Mouse (Mus musculus) liver, postnatal 0 days (tissue): ENCODE data around the gene Lrrc28. TPM values are rescaled to one million over a fixed set of nuclear protein-coding genes. Genes with fewer than 3 reads are reported as not detected.

Source experiments
- ATAC-seq: fragments of 200-750 bp; cut with Nextera tagmentation; 2 replicates; pipeline ENCODE4 v1.8.0; 2017; ENCODE audit warnings: mild to moderate bottlenecking, moderate library complexity
- DNase-seq: peaks from one replicate; pipeline ENCODE4 v3.0.0-alpha.2; 2016
- H3K27ac ChIP-seq: fragments of 300-500 bp; sonication (generic); 2 replicates; pipeline ENCODE4 v1.5.1; 2014; ENCODE audit warnings: antibody characterized with exemption, moderate library complexity, mild to moderate bottlenecking, low read depth
- H3K27me3 ChIP-seq: fragments of 300-500 bp; sonication (generic); 2 replicates; pipeline ENCODE4 v1.6.1; 2014; ENCODE audit warnings: low read length, control low read depth, mixed read lengths; ENCODE audit not compliant: insufficient read depth
- H3K36me3 ChIP-seq: fragments of 300-500 bp; sonication (generic); replicated peaks from 2 replicates; pipeline ENCODE4 v1.6.1; 2014; ENCODE audit warnings: mild to moderate bottlenecking, control low read depth, low read length, moderate library complexity, mixed read lengths; ENCODE audit not compliant: insufficient read depth
- H3K4me1 ChIP-seq: fragments of 300-500 bp; sonication (generic); 2 replicates; pipeline ENCODE4 v1.6.1; 2014; ENCODE audit warnings: antibody characterized with exemption, mild to moderate bottlenecking, control low read depth; ENCODE audit not compliant: insufficient read depth
- H3K4me2 ChIP-seq: fragments of 300-500 bp; sonication (generic); 2 replicates; pipeline ENCODE4 v1.6.1; 2014; ENCODE audit warnings: low read depth, mild to moderate bottlenecking, low read length, moderate library complexity, mixed read lengths
- H3K4me3 ChIP-seq: fragments of 300-500 bp; sonication (generic); 2 replicates; pipeline ENCODE4 v1.5.1; 2014; ENCODE audit warnings: low read depth, low read length
- H3K9ac ChIP-seq: fragments of 300-500 bp; sonication (generic); replicated peaks from 2 replicates; pipeline ENCODE4 v1.6.1; 2014; ENCODE audit warnings: mild to moderate bottlenecking, moderate library complexity
- H3K9me3 ChIP-seq: fragments of 300-500 bp; sonication (generic); 2 replicates; pipeline ENCODE4 v1.6.1; 2016; ENCODE audit warnings: mild to moderate bottlenecking, control low read depth, low read length, mixed read lengths
- CTCF ChIP-seq: sonication (generic); IDR thresholded peaks from 2 replicates; pipeline ENCODE4 v1.5.1; 2016; ENCODE audit warnings: antibody characterized with exemption, low read depth
- EP300 ChIP-seq: IDR thresholded peaks from 2 replicates; pipeline ENCODE4 v1.6.1; 2016; ENCODE audit warnings: antibody characterized with exemption, low read depth, mild to moderate bottlenecking
- WGBS: fragments of 180-500 bp; shearing (Covaris S2); extraction: QIAGEN DNeasy Blood & Tissue Kit; methylation state at CpG from one replicate; pipeline ENCODE4 v1.1.7; 2014; ENCODE audit not compliant: insufficient replicate concordance; 5-methylcytosine and 5-hydroxymethylcytosine counted together
- polyA plus RNA-seq: library from polyadenylated mRNA; unstranded; fragments of >200 nt; fragmentation: Nextera tagmentation; extraction: Ambion mirVana; gene quantifications from 2 replicates; pipeline ENCODE4 v1.2.1, GENCODE M21; 2015

The Lrrc28 gene
- polyA plus RNA-seq, 1 experiment from 2014 or later: 12.6 TPM

DNA sequence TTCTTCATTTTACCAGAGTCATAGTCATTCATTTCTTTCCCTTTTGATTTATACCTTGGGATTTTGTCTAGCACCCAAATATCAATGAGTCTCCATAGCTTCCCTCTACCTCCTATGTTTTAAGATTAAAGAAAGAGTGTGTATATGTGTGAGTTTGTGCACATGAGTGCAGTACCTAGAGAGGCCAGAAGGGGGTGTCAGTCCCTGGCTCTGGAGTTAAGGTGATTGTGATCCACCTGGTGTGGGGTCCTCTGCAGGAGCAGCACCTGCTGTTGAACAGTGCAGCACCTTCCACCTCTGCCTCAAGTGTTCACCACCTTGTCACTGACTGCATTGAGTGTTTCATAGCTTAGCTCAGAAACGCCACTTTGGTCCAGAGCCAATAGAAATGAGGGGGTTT lies 25.9 kb upstream of the Lrrc28 start:
- Histone ChIP-seq H3K9ac (no peak overlapping the region), H3K27me3 (no peaks in the 10 kb centered on the region), H3K27ac (no peak overlapping the region), H3K4me3 (no peak overlapping the region), H3K9me3 (no peaks in the 10 kb centered on the region), H3K4me1 (no peaks in the 10 kb centered on the region), H3K36me3 (peaks cover 4% of the 10 kb centered on the region; the same call in 1 of the 2 replicates), H3K4me2 (no peak overlapping the region)
- DNase-seq (no peak), ATAC-seq (no peak)
- TF ChIP-seq CTCF (peak; percentile 45), EP300 (no peak)
- 92% methylated on average over 1 of the region's 1 CpGs for WGBS

DNA sequence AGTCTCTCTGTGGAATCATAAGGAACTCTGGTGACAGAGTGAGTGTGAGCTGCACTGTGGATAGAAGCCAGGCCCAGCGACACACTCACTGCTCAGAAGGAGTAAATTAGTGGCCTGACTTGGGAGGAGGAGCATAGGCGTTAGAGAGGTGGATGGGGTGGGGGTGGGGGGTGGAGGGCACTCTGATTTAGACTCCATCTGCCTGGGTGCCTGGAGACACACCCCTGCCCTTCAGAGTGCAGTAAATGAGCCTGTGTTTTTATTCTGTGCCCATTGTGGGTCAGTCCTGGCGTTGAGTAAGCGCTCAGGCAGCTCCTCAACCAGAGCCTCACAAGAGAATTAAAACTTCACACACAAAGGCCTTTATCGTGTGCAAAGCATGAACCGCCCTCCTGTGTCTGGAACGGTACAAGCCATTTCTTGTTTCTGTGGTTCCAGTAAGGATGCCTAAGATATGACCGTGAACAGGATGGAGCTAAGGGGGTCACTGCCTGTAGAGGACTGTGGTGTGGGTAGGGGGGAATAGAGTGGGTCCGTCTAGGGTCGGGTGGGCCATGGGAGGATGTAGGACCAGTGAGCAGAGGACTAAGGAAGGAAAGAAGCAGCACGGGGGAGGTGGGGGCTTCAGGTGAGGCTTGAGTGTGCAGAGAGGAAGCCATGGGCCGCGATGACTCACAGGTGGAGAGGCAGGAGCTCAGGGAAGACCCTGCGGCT lies 19.1 kb upstream of the Lrrc28 start:
- Histone ChIP-seq H3K4me2 (no peak overlapping the region), H3K9me3 (no peaks in the 10 kb centered on the region), H3K36me3 (0 out of 2 replicates have a peak, but pooled peaks cover 2% of the 10 kb centered on the region), H3K27ac (no peak overlapping the region), H3K4me3 (no peak overlapping the region), H3K9ac (no peak overlapping the region), H3K27me3 (no peaks in the 10 kb centered on the region), H3K4me1 (peaks cover 4% of the 10 kb centered on the region; the same call in 1 of the 2 replicates)
- WGBS: 82% methylated on average over 14 of the region's 14 CpGs
- ATAC-seq (no peak), DNase-seq (no peak)
- TF ChIP-seq CTCF: no peak
- no peak for TF ChIP-seq EP300

DNA sequence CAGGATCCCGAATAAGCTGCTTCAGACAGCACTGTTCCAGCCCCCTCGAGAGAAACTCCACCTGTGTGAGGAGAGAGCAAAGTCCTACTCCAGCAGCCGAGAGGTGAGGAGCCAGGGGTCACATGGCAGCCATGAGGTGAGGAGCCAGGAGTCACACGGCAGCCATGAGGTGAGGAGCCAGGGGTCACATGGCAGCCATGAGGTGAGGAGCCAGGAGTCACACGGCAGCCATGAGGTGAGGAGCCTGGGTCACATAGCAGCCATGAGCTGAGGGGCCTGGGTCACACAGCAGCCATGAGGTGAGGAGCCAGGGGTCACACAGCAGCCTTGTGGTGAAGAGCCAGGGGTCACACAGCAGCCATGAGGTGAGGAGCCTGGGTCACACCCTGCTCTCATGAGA lies 17.4 kb upstream of the Lrrc28 start:
- peak; percentile 84 for ATAC-seq
- Histone ChIP-seq H3K9ac (no peak overlapping the region), H3K9me3 (no peaks in the 10 kb centered on the region), H3K36me3 (0 out of 2 replicates have a peak, but pooled peaks cover 2% of the 10 kb centered on the region), H3K4me2 (no peak overlapping the region), H3K27me3 (no peaks in the 10 kb centered on the region), H3K27ac (no peak overlapping the region), H3K4me1 (peaks cover 4% of the 10 kb centered on the region; the same call in 1 of the 2 replicates), H3K4me3 (no peak overlapping the region)
- 58% methylated on average over 5 of the region's 5 CpGs for WGBS
- TF ChIP-seq CTCF (no peak), EP300 (no peak)
- DNase-seq: no peak

DNA sequence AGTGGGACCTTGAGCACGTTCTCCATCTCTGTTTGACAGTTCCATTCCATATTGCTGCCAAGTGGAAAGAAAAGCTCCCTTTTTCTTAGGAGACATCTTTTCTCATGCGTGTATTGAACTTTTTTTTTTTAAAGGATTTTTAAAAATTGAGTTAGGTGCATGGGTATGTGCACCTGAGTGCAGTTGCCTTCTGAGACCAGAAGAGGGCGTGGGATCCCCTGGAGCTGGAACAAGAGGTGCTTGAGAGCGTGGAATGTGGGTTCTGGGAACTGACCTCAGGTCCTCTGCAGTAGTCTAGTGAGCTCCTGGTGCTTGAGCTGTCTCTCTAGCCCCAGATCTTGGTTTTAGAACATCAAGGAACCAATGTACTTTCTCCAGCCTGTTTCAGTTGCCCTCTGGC lies 13.0 kb upstream of the Lrrc28 start:
- H3K4me3 ChIP-seq: no peak overlapping the region
- no peaks in the 10 kb centered on the region for H3K36me3 ChIP-seq
- DNase-seq (no peak), ATAC-seq (no peak)
- H3K9me3 ChIP-seq: no peaks in the 10 kb centered on the region
- H3K4me2 ChIP-seq: no peak overlapping the region
- no peak overlapping the region for H3K27ac ChIP-seq
- 76% methylated on average over 4 of the region's 4 CpGs for WGBS
- H3K27me3 ChIP-seq: no peaks in the 10 kb centered on the region
- TF ChIP-seq CTCF (0 out of 2 replicates have a peak, but pooled peaks have one; percentile 3), EP300 (no peak)
- H3K4me1 ChIP-seq: peaks cover 11% of the 10 kb centered on the region; the same call in 1 of the 2 replicates
- no peak overlapping the region for H3K9ac ChIP-seq

DNA sequence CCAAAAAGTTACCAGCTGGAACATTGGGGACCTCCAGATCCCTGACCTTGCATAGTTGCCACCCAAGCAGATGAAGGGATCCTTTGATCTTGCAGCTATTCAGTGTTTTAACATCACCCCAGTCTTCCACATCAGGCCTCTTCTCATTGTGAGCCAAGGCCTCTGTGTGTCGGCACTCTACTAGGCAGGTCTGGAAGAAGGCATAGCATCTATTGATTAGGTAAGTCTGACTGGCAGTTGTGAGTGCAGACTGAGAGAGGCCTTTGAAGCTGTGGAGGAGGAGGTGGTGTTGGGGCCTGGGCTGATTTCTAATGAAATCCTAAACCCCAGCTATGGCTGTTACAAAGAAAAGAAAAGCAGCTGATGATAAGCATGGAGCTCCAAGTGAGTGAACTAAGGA lies 10.1 kb upstream of the Lrrc28 start:
- Histone ChIP-seq H3K27ac (peak overlapping the region; percentile 53; the same call in 1 of the 2 replicates), H3K9ac (peak overlapping the region; percentile 3; the same call in 1 of the 2 replicates), H3K4me1 (peaks cover 7% of the 10 kb centered on the region; the same call in 1 of the 2 replicates), H3K27me3 (no peaks in the 10 kb centered on the region), H3K4me2 (peak overlapping the region; percentile 44), H3K36me3 (no peaks in the 10 kb centered on the region), H3K9me3 (no peaks in the 10 kb centered on the region), H3K4me3 (peak overlapping the region; percentile 4; the same call in 1 of the 2 replicates)
- TF ChIP-seq CTCF (no peak), EP300 (no peak)
- DNase-seq (no peak), ATAC-seq (peak; percentile 91)
- WGBS: 45% methylated on average over 1 of the region's 1 CpGs

DNA sequence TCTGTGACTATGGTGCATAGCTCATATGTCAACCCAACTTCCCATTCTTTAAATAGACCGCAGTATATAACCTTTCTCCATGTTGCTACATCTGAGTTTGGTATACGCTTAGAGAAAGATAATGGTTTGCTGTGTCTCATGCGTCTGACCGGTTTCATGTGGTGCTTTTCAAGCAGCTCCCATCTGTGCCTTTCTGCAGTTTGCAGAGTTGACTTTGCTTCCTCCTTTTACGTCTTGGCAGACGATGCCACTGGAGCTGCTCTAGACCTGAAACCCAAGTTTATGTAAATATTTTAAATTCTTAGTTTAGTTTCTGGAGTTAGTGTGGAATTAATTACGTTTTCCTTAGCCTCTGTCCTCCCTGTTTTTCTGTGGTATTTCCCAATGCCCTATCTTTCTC lies 9.6 kb upstream of the Lrrc28 start:
- WGBS: 65% methylated on average over 7 of the region's 7 CpGs
- no peak overlapping the region for H3K4me2 ChIP-seq
- H3K27me3 ChIP-seq: no peaks in the 10 kb centered on the region
- no peak for ATAC-seq
- H3K4me3 ChIP-seq: no peak overlapping the region
- H3K27ac ChIP-seq: no peak overlapping the region
- no peaks in the 10 kb centered on the region for H3K36me3 ChIP-seq
- H3K9me3 ChIP-seq: no peaks in the 10 kb centered on the region
- no peak for DNase-seq
- H3K4me1 ChIP-seq: peaks cover 7% of the 10 kb centered on the region; the same call in 1 of the 2 replicates
- H3K9ac ChIP-seq: no peak overlapping the region
- TF ChIP-seq CTCF (no peak), EP300 (no peak)
